Mouse (Mus musculus) kidney, adult 9 months (tissue): ENCODE measurements around the gene Gpr61.

Experiments
- DNase-seq: peaks from one replicate; pipeline ENCODE4 v3.0.0; 2022

Gpr61 gene

GRCm38 (mm10) chr3:108174672-108175531 lies 20.2 kb upstream of the Gpr61 start:
- DNase-seq = peak; percentile 41

GRCm38 (mm10) chr3:108169199-108169598 lies 14.5 kb upstream of the Gpr61 start:
- no peak for DNase-seq

GRCm38 (mm10) chr3:108167499-108167898 lies 12.8 kb upstream of the Gpr61 start:
- no peak for DNase-seq

GRCm38 (mm10) chr3:108166486-108167211 lies 12.0 kb upstream of the Gpr61 start:
- DNase-seq = peak; percentile 42

GRCm38 (mm10) chr3:108165532-108166315 lies 11.0 kb upstream of the Gpr61 start:
- DNase-seq = no peak

GRCm38 (mm10) chr3:108164807-108165206 lies 10.1 kb upstream of the Gpr61 start:
- DNase-seq = peak; percentile 83

- no peak for DNase-seq
These were observed 9.4 kb upstream of the Gpr61 start for GRCm38 (mm10) chr3:108164091-108164490.

- DNase-seq = no peak
These were observed 3.8 kb upstream of the Gpr61 start for GRCm38 (mm10) chr3:108158383-108159037.

GRCm38 (mm10) chr3:108152290-108152689 lies 2.4 kb downstream of the Gpr61 start:
- DNase-seq = no peak

- DNase-seq = peak; percentile 94
These were observed 7.1 kb downstream of the Gpr61 start for GRCm38 (mm10) chr3:108147386-108148235.

- DNase-seq = no peak
These were observed 8.0 kb downstream of the Gpr61 start for GRCm38 (mm10) chr3:108146671-108147070.

- DNase-seq = peak; percentile 94
These were observed 8.9 kb downstream of the Gpr61 start, which contains the start of gene Gnai3 for GRCm38 (mm10) chr3:108145534-108146445. TSS of gene Gnai3 (minus strand) at chr3:108146146.

- DNase-seq = no peak
These were observed 13.9 kb downstream of the Gpr61 start for GRCm38 (mm10) chr3:108140786-108141185.

- no peak for DNase-seq
These were observed 15.6 kb downstream of the Gpr61 start for GRCm38 (mm10) chr3:108139113-108139512.

GRCm38 (mm10) chr3:108134701-108135100 lies 20.0 kb downstream of the Gpr61 start:
- DNase-seq = no peak

GRCm38 (mm10) chr3:108132484-108132883 lies 22.2 kb downstream of the Gpr61 start:
- DNase-seq = no peak

GRCm38 (mm10) chr3:108131821-108132220 lies 22.9 kb downstream of the Gpr61 start:
- DNase-seq = no peak

GRCm38 (mm10) chr3:108131216-108131615 lies 23.5 kb downstream of the Gpr61 start:
- peak; percentile 32 for DNase-seq

GRCm38 (mm10) chr3:108129804-108130203 lies 24.9 kb downstream of the Gpr61 start:
- DNase-seq = no peak

GRCm38 (mm10) chr3:108129367-108129766 lies 25.3 kb downstream of the Gpr61 start:
- no peak for DNase-seq
